Mouse (Mus musculus) hindbrain, postnatal 0 days (tissue): ENCODE results near the gene Stxbp1. TPM values are rescaled to one million over a fixed set of nuclear protein-coding genes. Genes with fewer than 3 reads are reported as not detected.
"Not testable (repeated sequence)": the region's sequence is repeated elsewhere in the genome, so short reads cannot be mapped to it uniquely, and the experiment has no call there.

Experiments
- ATAC-seq: fragments of 200-750 bp; cut with Nextera tagmentation; 2 replicates; pipeline ENCODE4 v1.8.0; 2017; ENCODE audit warnings: mild to moderate bottlenecking, moderate TSS enrichment, moderate library complexity
- DNase-seq: peaks from one replicate; pipeline ENCODE4 v3.0.0-alpha.2; 2015; ENCODE audit warnings: low spot score
- H3K27ac ChIP-seq: fragments of 300-500 bp; sonication (generic); 2 replicates; pipeline ENCODE4 v1.5.1; 2014; ENCODE audit warnings: mild to moderate bottlenecking
- H3K27me3 ChIP-seq: fragments of 300-500 bp; sonication (generic); 2 replicates; pipeline ENCODE4 v1.6.1; 2014; ENCODE audit warnings: low read length, mixed read lengths; ENCODE audit not compliant: insufficient read depth
- H3K36me3 ChIP-seq: fragments of 300-500 bp; sonication (generic); 2 replicates; pipeline ENCODE4 v1.6.1; 2014; ENCODE audit warnings: low read length, mixed read lengths; ENCODE audit not compliant: insufficient read depth
- H3K4me1 ChIP-seq: fragments of 300-500 bp; sonication (generic); 2 replicates; pipeline ENCODE4 v1.6.1; 2014; ENCODE audit warnings: antibody characterized with exemption, low read length, mixed read lengths; ENCODE audit not compliant: insufficient read depth
- H3K4me2 ChIP-seq: fragments of 300-500 bp; sonication (generic); 2 replicates; pipeline ENCODE4 v1.6.1; 2014; ENCODE audit warnings: low read depth, mild to moderate bottlenecking, low read length, moderate library complexity, mixed read lengths
- H3K4me3 ChIP-seq: fragments of 300-500 bp; sonication (generic); 2 replicates; pipeline ENCODE4 v1.5.1; 2014; ENCODE audit warnings: low read length
- H3K9ac ChIP-seq: fragments of 300-500 bp; sonication (generic); replicated peaks from 2 replicates; pipeline ENCODE4 v1.6.1; 2014; ENCODE audit warnings: mild to moderate bottlenecking, low read length, moderate library complexity, mixed read lengths
- H3K9me3 ChIP-seq: fragments of 300-500 bp; sonication (generic); 2 replicates; pipeline ENCODE4 v1.6.1; 2016; ENCODE audit warnings: low read length, mixed read lengths
- CTCF ChIP-seq: IDR thresholded peaks from 2 replicates; pipeline ENCODE4 v1.5.1; 2016; ENCODE audit warnings: antibody characterized with exemption, control low read depth, low read depth
- WGBS: fragments of 180-500 bp; shearing (Covaris S2); extraction: QIAGEN DNeasy Blood & Tissue Kit; methylation state at CpG from one replicate; pipeline ENCODE4 v1.1.7; 2014; 5-methylcytosine and 5-hydroxymethylcytosine counted together
- polyA plus RNA-seq: library from polyadenylated mRNA; unstranded; fragments of >200 nt; fragmentation: Nextera tagmentation; extraction: Ambion mirVana; gene quantifications from 2 replicates; pipeline ENCODE4 v1.2.1, GENCODE M21; 2015
- total RNA-seq: library from RNA; depleted of rRNA; stranded (reverse); fragments of >200 nt; gene quantifications from 2 replicates; pipeline ENCODE4 v1.2.3, GENCODE M21; 2014

Gene Stxbp1
- total and polyA plus RNA-seq, 2 experiments from 2014 or later = 142 to 348 TPM

DNA sequence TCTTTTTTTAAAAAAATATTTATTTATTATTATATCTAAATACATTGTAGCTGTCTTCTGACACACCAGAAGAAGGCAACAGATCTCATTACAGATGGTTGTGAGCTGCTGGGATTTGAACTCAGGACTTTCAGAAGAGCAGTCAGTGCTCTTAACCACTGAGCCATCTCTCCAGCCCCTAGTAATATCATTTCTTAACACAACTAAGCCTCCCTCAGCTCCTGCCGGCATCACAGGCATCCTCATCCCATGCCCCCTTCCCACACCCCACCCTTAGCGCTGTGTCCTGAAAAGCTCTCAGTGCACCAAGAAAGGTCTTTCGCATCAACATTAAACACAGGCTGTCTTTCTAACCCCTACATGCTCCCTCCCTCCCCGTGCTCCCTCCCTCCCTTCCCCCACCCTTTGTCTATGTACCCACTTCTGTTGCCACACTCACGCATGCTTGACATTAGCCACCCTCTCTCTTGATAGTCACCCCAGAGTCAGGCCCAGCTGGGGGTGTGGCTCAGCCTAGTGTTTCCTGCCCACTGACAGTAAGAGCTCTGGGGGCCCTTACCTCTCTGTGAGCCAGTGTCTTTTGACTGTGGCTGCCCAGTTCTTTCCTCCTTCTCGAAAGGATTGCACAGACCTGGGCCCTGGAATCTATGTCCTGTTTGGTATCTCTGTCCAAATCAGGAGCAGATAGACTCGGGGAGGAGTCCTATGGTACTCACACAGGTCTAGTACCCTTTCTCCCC lies 8.2 kb upstream of the Stxbp1 start:
- no peaks in the 10 kb centered on the region; the same call in 1 of the 2 replicates for H3K4me1 ChIP-seq
- no peak overlapping the region for H3K27ac ChIP-seq
- H3K9ac ChIP-seq = no peak overlapping the region
- no peaks in the 10 kb centered on the region for H3K9me3 ChIP-seq
- 66% methylated on average over 7 of the region's 7 CpGs for WGBS
- TF ChIP-seq CTCF = no peak
- H3K27me3 ChIP-seq = no peaks in the 10 kb centered on the region
- no peak overlapping the region for H3K4me3 ChIP-seq
- H3K36me3 ChIP-seq = no peaks in the 10 kb centered on the region
- no peak for ATAC-seq
- no peak for DNase-seq
- no peak overlapping the region for H3K4me2 ChIP-seq

DNA sequence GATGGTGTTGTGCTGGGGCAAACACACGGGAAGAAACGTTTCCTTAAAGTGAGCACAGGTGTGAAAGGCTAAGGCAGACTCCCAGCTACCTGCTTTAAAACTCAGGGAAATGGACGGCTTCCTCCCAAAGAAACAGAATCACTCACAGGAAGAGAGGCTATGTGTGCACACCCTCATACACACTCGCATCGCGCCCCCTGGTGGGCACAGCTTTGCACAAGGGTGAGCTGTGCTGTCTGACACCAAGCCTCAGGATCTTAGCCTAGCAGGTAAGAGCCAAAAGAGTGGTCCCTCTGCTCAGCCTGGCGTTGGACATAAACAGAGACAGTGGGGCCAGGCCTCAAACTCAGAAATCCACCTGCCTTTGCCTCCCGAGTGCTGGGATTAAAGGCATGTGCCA lies 7.2 kb upstream of the Stxbp1 start:
- H3K27me3 ChIP-seq = no peaks in the 10 kb centered on the region
- peak; percentile 94 for DNase-seq
- H3K36me3 ChIP-seq = no peaks in the 10 kb centered on the region
- peak; percentile 62 for ATAC-seq
- H3K4me2 ChIP-seq = no peak overlapping the region
- H3K9ac ChIP-seq = no peak overlapping the region
- H3K27ac ChIP-seq = no peak overlapping the region
- H3K9me3 ChIP-seq = no peaks in the 10 kb centered on the region
- no peaks in the 10 kb centered on the region; the same call in 1 of the 2 replicates for H3K4me1 ChIP-seq
- 10% methylated on average over 8 of the region's 8 CpGs for WGBS
- no peak overlapping the region for H3K4me3 ChIP-seq
- peak; percentile 94 for TF ChIP-seq CTCF

- not testable (repeated sequence) for H3K27me3 ChIP-seq, H3K9ac ChIP-seq, H3K4me2 ChIP-seq, DNase-seq, H3K4me3 ChIP-seq, ATAC-seq, H3K9me3 ChIP-seq, H3K4me1 ChIP-seq, H3K36me3 ChIP-seq, H3K27ac ChIP-seq
- WGBS = 66% methylated on average over 4 of the region's 4 CpGs
Observed at GRCm38 (mm10) chr2:32853716-32854115, 6.7 kb upstream of the Stxbp1 start.

- DNase-seq (peak; percentile 87), ATAC-seq (peak; percentile 64)
- H3K9me3 ChIP-seq = no peaks in the 10 kb centered on the region
- peak; percentile 79 for TF ChIP-seq CTCF
- peak overlapping the region; percentile 15; the same call in 1 of the 2 replicates for H3K4me3 ChIP-seq
- no peaks in the 10 kb centered on the region for H3K36me3 ChIP-seq
- 0 out of 2 replicates have a peak overlapping the region, but pooled peaks have one; percentile 7 for H3K9ac ChIP-seq
- no peaks in the 10 kb centered on the region; the same call in 1 of the 2 replicates for H3K4me1 ChIP-seq
- WGBS = 2% methylated on average over 20 of the region's 20 CpGs
- H3K27ac ChIP-seq = no peak overlapping the region; the same call in 1 of the 2 replicates
- peak overlapping the region; percentile 48 for H3K4me2 ChIP-seq
- no peaks in the 10 kb centered on the region for H3K27me3 ChIP-seq
Observed at GRCm38 (mm10) chr2:32852156-32852555, 5.1 kb upstream of the Stxbp1 start.

GRCm38 (mm10) chr2:32847468-32847821 lies 400 bp upstream of the Stxbp1 start:
- 41% methylated on average over 6 of the region's 6 CpGs for WGBS
- no peaks in the 10 kb centered on the region for H3K36me3 ChIP-seq

DNA sequence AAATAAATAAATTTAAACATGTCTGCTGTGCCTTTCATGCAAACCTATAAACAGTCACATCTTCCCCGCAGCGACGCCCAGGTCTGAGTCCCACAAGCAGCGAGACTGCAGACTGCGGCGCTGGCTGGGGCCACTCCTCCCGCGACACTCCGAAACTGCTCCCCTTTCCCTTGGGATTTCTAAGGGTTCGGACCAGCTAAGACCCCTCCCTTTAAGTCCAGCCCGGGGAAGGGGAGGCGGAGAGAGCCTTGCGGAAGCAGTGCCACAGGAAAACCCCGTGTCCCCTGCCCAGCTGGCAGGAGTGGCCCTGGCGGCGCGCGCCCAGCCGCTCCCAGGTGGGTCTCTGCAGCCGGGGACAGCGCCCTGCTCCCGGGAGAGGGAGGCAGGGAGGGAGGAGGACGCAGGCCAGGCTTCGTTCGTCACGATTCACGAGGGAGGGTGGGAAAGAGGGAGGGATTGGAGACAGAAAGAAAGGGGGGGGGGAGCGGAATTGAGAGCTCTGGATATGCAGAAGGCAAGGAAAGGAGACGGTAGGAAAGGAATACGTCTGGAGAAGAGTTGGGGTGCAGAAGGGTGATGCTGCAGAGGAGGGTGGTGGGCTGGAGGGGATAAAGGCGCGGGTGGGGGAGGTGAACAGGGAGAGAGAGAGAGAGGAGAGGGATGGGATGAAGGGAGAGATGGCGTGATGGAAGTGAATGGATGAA lies 792 bp downstream of the Stxbp1 start:
- Histone ChIP-seq H3K4me1 (peaks cover 4% of the 10 kb centered on the region; the same call in 1 of the 2 replicates), H3K36me3 (no peaks in the 10 kb centered on the region; the same call in 1 of the 2 replicates), H3K4me2 (peak overlapping the region; percentile 69), H3K27ac (peak overlapping the region; percentile 96), H3K4me3 (peak overlapping the region; percentile 83), H3K9me3 (no peaks in the 10 kb centered on the region), H3K9ac (peak overlapping the region; percentile 87), H3K27me3 (no peaks in the 10 kb centered on the region)
- under 1% methylated on average over 32 of the region's 33 CpGs for WGBS
- ATAC-seq (peak; percentile 58), DNase-seq (peak; percentile 87)
- TF ChIP-seq CTCF = no peak

More at GRCm38 (mm10) chr2:32847468-32847821, 400 bp upstream of the Stxbp1 start:
- H3K9me3 ChIP-seq = no peaks in the 10 kb centered on the region
- ATAC-seq (no peak), DNase-seq (no peak)
- 0 out of 2 replicates have a peak, but pooled peaks have one; percentile 3 for TF ChIP-seq CTCF
- 0 out of 2 replicates have a peak overlapping the region, but pooled peaks have one; percentile 96 for H3K27ac ChIP-seq
- no peaks in the 10 kb centered on the region for H3K27me3 ChIP-seq
- H3K4me3 ChIP-seq = peak overlapping the region; percentile 83
- H3K4me2 ChIP-seq = peak overlapping the region; percentile 69
- H3K4me1 ChIP-seq = peaks cover 4% of the 10 kb centered on the region; the same call in 1 of the 2 replicates
- H3K9ac ChIP-seq = peak overlapping the region; percentile 87; the same call in 1 of the 2 replicates
